Mouse (Mus musculus) CD4-positive, CD25-positive, alpha-beta regulatory T cell, adult 2 months (primary cell): Measurements from ENCODE around the gene Tgfbr2.

ENCODE experiments used
- DNase-seq: peaks from one replicate; pipeline ENCODE4 v3.0.0-alpha.2; 2012; ENCODE audit warnings: low read depth, low spot score

The Tgfbr2 gene

GRCm38 (mm10) chr9:116115875-116116274 lies 59.3 kb downstream of the Tgfbr2 start:
- no peak for DNase-seq

DNA sequence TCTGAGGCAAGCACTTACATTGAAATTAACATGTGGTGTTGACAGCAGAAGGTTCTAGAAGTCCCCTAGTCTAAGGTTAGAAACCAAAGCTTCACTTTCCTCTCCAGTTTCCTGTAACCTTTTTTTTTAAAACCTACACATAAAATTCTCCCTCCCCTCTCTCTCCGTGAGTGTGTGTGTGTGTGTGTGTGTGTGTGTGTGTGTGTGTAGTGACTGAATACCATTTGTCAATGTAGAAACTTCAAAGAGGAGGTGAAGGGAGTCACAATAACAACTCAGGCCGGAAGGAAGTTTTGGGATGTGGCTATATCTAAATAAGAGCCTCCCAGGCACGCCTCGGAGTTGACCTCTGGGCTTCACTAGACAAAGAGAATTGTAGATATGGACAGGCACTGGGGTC lies 60.8 kb downstream of the Tgfbr2 start:
- DNase-seq = peak; percentile 81

DNA sequence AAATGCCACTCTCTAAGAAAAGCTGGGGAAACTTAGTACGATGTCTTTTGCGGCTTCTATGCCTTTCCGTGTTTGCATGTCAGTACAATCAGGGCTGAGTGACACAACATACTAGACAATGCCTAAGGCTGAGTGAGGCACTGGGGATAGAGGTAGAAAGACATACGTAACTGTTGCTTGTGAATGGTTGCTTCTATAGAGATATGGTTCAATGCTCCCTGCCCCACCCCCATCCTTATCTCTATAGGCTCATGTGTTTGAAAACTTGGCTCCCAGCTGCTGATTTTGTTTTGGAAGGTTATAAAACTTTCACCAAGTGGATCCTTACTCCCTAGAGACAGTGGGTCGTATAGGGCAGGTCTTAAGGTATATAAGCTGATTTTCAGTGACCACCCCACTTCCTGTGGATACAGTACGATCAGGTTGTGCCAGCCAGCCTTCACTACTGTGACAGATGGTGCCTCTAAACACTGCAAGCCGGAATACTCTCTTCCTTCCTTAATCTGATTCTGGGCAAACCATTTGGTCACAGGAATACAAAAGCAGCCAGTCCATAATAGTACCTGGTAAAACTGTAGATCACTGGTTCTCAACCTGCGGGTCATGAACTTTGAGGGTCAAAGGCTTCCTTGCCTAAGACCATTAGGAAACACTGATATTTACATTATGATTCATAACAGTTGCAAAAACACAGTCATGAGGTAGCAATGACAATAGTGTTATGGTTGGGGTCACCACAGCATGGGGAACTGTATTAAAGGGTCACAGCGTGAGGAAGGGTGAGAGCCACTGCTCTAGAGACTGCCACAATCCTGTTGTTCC lies 63.8 kb downstream of the Tgfbr2 start:
- DNase-seq = no peak

- DNase-seq = no peak
Observed at GRCm38 (mm10) chr9:116108729-116109128, 66.4 kb downstream of the Tgfbr2 start.

DNA sequence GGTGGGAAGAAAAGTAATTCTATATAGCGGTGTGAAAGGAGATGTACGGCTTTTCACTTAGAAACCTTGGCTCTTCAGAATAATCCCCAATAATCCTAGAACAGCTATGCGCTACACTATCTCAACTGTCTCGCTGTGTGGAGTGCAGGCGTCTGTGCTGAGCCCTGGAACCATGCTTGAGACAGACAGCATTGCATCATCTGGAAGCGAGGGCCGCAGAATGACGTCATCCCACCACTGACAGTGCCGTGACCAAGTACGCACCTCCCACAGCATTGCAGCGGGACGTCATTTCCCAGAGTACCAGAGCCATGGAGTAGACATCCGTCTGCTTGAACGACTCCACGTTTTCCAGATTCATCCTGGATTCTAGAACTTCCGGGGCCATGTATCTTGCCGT lies 70.4 kb downstream of the Tgfbr2 start:
- no peak for DNase-seq

GRCm38 (mm10) chr9:116101842-116102241 lies 73.3 kb downstream of the Tgfbr2 start:
- DNase-seq = peak; percentile 32

GRCm38 (mm10) chr9:116100015-116100414 lies 75.1 kb downstream of the Tgfbr2 start:
- no peak for DNase-seq

DNA sequence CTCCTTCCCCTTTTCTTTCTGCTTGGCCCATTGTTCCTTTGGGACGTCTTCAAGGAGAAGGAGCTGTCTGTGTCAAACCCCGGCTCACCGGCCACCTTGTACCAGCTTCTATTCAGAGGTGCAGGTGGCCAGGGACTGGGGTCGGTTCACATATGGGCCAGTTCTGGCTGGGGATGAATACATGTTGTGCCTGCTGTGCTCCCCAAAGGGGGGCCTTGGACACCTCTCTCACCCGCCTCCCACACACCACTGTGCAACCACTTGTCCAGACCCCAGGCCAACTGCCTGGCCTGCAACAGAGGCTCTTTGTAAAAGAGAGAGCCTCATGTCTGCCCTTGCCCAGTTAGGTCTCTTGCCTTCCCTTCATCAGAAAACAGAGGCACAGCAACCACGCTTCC lies 75.6 kb downstream of the Tgfbr2 start:
- no peak for DNase-seq

- DNase-seq = no peak
Observed at GRCm38 (mm10) chr9:116098724-116099595, 76.2 kb downstream of the Tgfbr2 start.

DNA sequence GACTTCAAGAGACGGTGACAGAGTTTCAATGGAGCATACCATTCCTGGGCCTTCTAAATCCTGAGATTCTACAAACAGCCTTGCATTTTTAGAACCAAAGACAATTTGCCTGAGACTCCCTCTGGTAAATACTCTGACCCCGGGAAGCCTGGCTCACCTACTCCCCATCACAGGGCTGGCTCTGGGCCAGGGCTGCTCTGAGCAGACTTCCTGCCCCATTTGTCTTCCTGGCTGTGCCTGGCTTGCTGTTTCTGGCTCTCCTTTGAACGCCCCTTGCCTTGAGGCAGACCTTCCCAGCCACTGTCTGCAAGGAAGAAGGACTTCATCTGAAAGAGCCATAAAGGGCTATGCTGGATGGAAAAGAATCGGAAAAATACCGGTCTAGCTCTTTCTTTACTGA lies 83.2 kb downstream of the Tgfbr2 start:
- DNase-seq = peak; percentile 63

GRCm38 (mm10) chr9:116091101-116091841 lies 83.9 kb downstream of the Tgfbr2 start:
- peak; percentile 80 for DNase-seq

GRCm38 (mm10) chr9:116090296-116090695 lies 84.9 kb downstream of the Tgfbr2 start:
- DNase-seq = no peak

DNA sequence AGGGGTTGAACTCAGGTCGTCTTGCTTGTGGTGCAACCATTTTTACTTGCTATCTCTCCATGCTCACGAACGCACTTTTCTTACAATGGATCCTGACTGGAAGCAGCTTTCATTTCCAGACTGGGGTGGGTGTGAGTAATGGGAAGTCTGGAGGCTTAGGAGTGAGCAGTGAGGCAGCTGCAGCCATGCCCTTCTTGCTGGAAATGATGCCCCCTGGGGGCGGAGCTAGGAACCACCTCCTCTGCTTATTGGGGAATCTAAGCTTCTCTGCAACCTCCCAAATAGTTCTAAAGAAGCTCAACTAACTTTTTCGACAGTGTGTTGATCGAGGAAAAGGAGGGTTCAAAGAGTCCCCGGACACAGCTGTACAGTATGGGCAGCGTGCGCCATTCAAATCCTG lies 86.2 kb downstream of the Tgfbr2 start:
- peak; percentile 58 for DNase-seq

DNA sequence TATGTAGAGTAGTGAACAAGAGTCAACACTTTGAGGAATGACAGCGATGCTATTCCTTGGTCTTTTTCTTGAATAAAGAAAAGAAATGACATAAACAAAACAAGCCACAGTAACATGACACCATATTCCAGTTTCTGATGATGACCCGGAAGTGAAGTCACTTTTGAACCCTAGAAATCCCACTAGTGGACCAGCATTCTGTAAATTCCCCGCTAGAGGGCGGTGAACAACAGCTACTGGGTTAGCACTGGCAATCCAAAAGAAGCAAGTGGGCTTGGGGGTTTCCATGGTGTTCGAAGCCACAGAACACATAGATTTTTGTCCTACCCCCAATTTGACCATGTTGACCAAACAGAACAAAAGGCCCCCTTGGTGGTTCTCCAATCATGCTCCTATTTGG lies 87.3 kb downstream of the Tgfbr2 start:
- peak; percentile 86 for DNase-seq

- DNase-seq = no peak
Observed at GRCm38 (mm10) chr9:116087263-116087662, 87.9 kb downstream of the Tgfbr2 start.

- DNase-seq = no peak
Observed at GRCm38 (mm10) chr9:116085999-116086398, 89.2 kb downstream of the Tgfbr2 start.

GRCm38 (mm10) chr9:116084324-116084931 lies 90.7 kb downstream of the Tgfbr2 start:
- DNase-seq = peak; percentile 34

DNA sequence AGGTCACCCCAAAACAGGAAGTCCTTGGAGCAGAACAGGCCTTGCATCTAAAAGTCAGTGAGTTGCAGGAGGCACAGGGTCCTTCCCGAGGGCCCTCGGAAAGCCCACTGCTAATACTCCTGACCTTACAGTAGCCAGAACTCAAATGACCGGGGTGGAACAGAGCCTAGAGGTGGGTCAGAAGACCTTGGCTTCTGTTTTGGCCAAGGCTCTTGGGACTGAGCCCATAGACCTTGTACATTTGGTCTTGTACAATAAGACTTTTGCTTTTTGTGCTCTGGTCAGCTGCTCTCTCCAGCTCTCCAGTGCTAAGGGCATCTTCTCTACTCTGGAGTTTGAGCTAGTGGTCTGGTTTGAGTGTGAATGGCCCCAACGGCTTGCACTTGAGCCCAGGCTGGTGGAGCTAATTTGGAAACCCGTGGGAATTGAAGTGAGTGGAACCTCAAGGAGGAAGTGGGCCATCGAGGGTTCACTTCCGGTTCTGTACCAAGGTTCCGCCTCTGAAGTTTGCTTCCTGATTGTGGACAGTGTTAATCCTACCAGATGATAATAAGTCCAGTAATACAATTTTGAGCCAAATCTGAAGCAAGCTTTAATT lies 91.3 kb downstream of the Tgfbr2 start:
- peak; percentile 32 for DNase-seq

GRCm38 (mm10) chr9:116083300-116083699 lies 91.9 kb downstream of the Tgfbr2 start:
- no peak for DNase-seq

GRCm38 (mm10) chr9:116081781-116082180 lies 93.4 kb downstream of the Tgfbr2 start:
- no peak for DNase-seq

DNA sequence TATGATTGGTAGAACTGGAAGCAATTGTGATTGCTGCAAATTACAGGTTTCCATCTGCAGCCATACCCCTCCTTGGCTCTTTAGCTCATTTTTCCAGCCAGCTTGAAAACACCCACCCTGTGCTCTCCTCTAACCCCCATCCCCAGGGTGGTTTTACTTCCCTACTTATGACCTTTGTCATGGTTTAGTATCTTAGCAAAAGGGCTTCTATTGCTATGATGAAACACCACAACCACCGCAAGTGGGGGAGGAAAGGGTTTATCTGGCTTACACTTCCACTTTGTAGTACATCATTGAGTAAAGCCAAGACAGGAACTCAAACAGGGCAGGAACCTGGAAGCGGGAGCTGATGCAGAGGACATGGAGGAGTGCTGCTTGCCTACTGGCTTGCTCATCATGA lies 97.7 kb downstream of the Tgfbr2 start:
- no peak for DNase-seq
